Mouse (Mus musculus): ENCODE measurements around the gene Abtb1. TPM values are rescaled to one million over a fixed set of nuclear protein-coding genes. Genes with fewer than 3 reads are reported as not detected.

Abtb1 gene
- polyA plus RNA-seq, 1 experiment from 2014 or later = 25.3 TPM

Other genes starting within 250 kb of the Abtb1 start
- 0.21 TPM in 1 of 2 replicates, not detected in the other for gene Kbtbd12, start 204.0 kb downstream of the Abtb1 start, polyA plus RNA-seq (2016; fragmentation: Nextera tagmentation; extraction: Ambion mirVana)
- gene Mgll, start 117.6 kb downstream of the Abtb1 start, polyA plus RNA-seq (2016; fragmentation: Nextera tagmentation; extraction: Ambion mirVana) = 1.6 and 3.3 TPM in 2 replicates
- 31.1 and 50.4 TPM in 2 replicates for gene Podxl2, start 33.1 kb upstream of the Abtb1 start, polyA plus RNA-seq (2016; fragmentation: Nextera tagmentation; extraction: Ambion mirVana)
- 281 and 283 TPM in 2 replicates for gene Mcm2, start 56.8 kb upstream of the Abtb1 start, polyA plus RNA-seq (2016; fragmentation: Nextera tagmentation; extraction: Ambion mirVana)
- 48.7 and 60.3 TPM in 2 replicates for gene Tpra1, start 60.3 kb upstream of the Abtb1 start, polyA plus RNA-seq (2016; fragmentation: Nextera tagmentation; extraction: Ambion mirVana)

Measured in limb, embryonic 10.5 days (tissue).